Mouse (Mus musculus) hindbrain, embryonic 12.5 days (tissue): Measurements from ENCODE around the gene Smpd3. TPM values are rescaled to one million over a fixed set of nuclear protein-coding genes. Genes with fewer than 3 reads are reported as not detected.
"Not testable (repeated sequence)": the region's sequence is repeated elsewhere in the genome, so short reads cannot be mapped to it uniquely, and the experiment has no call there.

ENCODE experiments used
- ATAC-seq: fragments of 200-750 bp; cut with Nextera tagmentation; 2 replicates; pipeline ENCODE4 v1.8.0; 2017; ENCODE audit warnings: moderate TSS enrichment; ENCODE audit not compliant: low FRiP score
- H3K27ac ChIP-seq: fragments of 300-500 bp; sonication (generic); 2 replicates; pipeline ENCODE4 v1.5.1; 2016; ENCODE audit warnings: mild to moderate bottlenecking
- H3K27me3 ChIP-seq: fragments of 300-500 bp; sonication (generic); 2 replicates; pipeline ENCODE4 v1.6.1; 2016; ENCODE audit warnings: mild to moderate bottlenecking
- H3K36me3 ChIP-seq: fragments of 300-500 bp; sonication (generic); 2 replicates; pipeline ENCODE4 v1.6.1; 2016; ENCODE audit warnings: mild to moderate bottlenecking
- H3K4me1 ChIP-seq: fragments of 300-500 bp; sonication (generic); 2 replicates; pipeline ENCODE4 v1.6.1; 2016
- H3K4me2 ChIP-seq: fragments of 300-500 bp; sonication (generic); replicated peaks from 2 replicates; pipeline ENCODE4 v1.6.1; 2016; ENCODE audit warnings: mild to moderate bottlenecking
- H3K4me3 ChIP-seq: fragments of 300-500 bp; sonication (generic); 2 replicates; pipeline ENCODE4 v1.5.1; 2016; ENCODE audit warnings: mild to moderate bottlenecking
- H3K9ac ChIP-seq: fragments of 300-500 bp; sonication (generic); 2 replicates; pipeline ENCODE4 v1.6.1; 2016; ENCODE audit warnings: mild to moderate bottlenecking, moderate library complexity
- H3K9me3 ChIP-seq: fragments of 300-500 bp; sonication (generic); replicated peaks from 2 replicates; pipeline ENCODE4 v1.6.1; 2016; ENCODE audit warnings: mild to moderate bottlenecking
- WGBS: fragments of 180-500 bp; shearing (Covaris S2); methylation state at CpG from one replicate; pipeline ENCODE4 v1.1.7; 2016; 5-methylcytosine and 5-hydroxymethylcytosine counted together
- polyA plus RNA-seq: library from polyadenylated mRNA; unstranded; fragments of >200 nt; fragmentation: Nextera tagmentation; extraction: Ambion mirVana; gene quantifications from 2 replicates; pipeline ENCODE4 v1.2.1, GENCODE M21; 2016

Smpd3 gene
- polyA plus RNA-seq, 1 experiment from 2014 or later, result 29.2 TPM

GRCm38 (mm10) chr8:106317091-106317490 is 20.7 kb downstream of the Smpd3 start:
- 78% methylated on average over 4 of the region's 4 CpGs for WGBS
- Histone ChIP-seq H3K4me1 (peaks cover 7% of the 10 kb centered on the region; the same call in 1 of the 2 replicates), H3K9me3 (no peaks in the 10 kb centered on the region), H3K4me3 (no peak overlapping the region), H3K36me3 (no peaks in the 10 kb centered on the region), H3K9ac (no peak overlapping the region), H3K4me2 (no peak overlapping the region), H3K27ac (no peak overlapping the region), H3K27me3 (no peaks in the 10 kb centered on the region)
- no peak for ATAC-seq

- Histone ChIP-seq H3K4me2 (no peak overlapping the region), H3K4me1 (peaks cover 5% of the 10 kb centered on the region; the same call in 1 of the 2 replicates), H3K9ac (no peak overlapping the region), H3K9me3 (no peaks in the 10 kb centered on the region), H3K36me3 (no peaks in the 10 kb centered on the region), H3K27ac (no peak overlapping the region), H3K27me3 (no peaks in the 10 kb centered on the region), H3K4me3 (no peak overlapping the region)
- WGBS, result 79% methylated on average over 10 of the region's 10 CpGs
- no peak for ATAC-seq
Measured at GRCm38 (mm10) chr8:106316506-106316905, 21.3 kb downstream of the Smpd3 start.

- H3K4me2 ChIP-seq, result no peak overlapping the region
- H3K4me3 ChIP-seq, result no peak overlapping the region
- no peak overlapping the region for H3K27ac ChIP-seq
- WGBS, result 86% methylated on average over 6 of the region's 6 CpGs
- no peak for ATAC-seq
- no peaks in the 10 kb centered on the region for H3K9me3 ChIP-seq
- no peaks in the 10 kb centered on the region for H3K36me3 ChIP-seq
- H3K27me3 ChIP-seq, result no peaks in the 10 kb centered on the region
- H3K9ac ChIP-seq, result no peak overlapping the region
- peaks cover 4% of the 10 kb centered on the region; the same call in 1 of the 2 replicates for H3K4me1 ChIP-seq
Measured at GRCm38 (mm10) chr8:106315402-106316187, 22.2 kb downstream of the Smpd3 start.

DNA sequence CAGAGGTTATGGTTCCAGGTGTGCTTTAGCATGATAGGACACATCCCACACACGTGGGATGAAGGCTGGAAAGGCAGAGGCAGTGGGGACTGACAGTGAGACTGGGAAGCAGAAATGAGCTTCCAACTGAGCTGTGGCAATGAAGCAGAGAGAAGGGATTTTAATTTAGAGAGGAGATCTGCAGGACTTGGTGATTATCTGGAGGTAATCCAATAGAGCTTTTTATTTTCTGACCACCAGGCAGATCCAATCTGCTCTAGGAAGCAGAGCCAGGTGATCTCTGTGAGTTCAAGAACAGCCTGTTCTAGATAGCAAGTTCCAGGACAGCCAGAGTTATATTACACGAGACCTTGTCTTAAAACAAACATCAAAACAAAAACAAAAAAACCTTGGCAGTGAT is 24.0 kb downstream of the Smpd3 start:
- Histone ChIP-seq H3K27ac (no peak overlapping the region), H3K4me1 (peaks cover 4% of the 10 kb centered on the region; the same call in 1 of the 2 replicates), H3K4me2 (no peak overlapping the region), H3K9me3 (no peaks in the 10 kb centered on the region), H3K36me3 (no peaks in the 10 kb centered on the region), H3K9ac (no peak overlapping the region), H3K4me3 (no peak overlapping the region), H3K27me3 (no peaks in the 10 kb centered on the region)
- ATAC-seq, result no peak
- WGBS, result 62% methylated on average over 2 of the region's 2 CpGs

DNA sequence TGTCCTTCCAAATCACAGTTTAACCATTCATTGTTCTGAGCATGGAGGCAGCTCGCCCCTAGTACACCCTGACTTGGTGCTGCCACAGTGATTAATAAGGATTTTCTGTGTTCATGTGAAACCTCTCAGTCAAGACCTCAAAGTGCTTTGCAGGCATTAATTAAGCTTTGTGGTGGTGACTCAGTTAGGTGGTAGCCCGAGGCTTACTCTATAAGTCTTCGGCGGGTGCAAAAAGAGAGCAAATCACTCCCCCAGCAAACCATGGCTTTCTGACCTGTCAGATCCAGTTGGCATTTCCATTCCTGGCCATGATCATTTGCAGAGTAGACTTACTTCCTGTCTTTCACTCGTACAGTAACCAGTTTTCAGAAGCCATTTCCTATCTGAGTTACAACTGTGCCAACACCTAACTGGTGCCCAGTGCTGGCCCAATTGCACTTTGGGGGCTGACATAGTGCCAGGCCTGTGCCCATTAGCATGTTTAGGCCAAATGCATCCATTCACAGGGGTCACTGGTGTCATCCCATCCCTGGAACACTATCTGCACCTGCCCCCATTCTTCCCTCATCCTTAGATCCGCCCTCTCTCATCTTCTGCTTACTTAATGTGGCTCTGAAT is 24.6 kb downstream of the Smpd3 start:
- 90% methylated on average over 6 of the region's 6 CpGs for WGBS
- ATAC-seq, result no peak
- no peaks in the 10 kb centered on the region for H3K9me3 ChIP-seq
- no peaks in the 10 kb centered on the region for H3K27me3 ChIP-seq
- no peak overlapping the region for H3K27ac ChIP-seq
- H3K4me1 ChIP-seq, result peaks cover 4% of the 10 kb centered on the region; the same call in 1 of the 2 replicates
- H3K4me2 ChIP-seq, result no peak overlapping the region
- H3K4me3 ChIP-seq, result no peak overlapping the region
- no peak overlapping the region for H3K9ac ChIP-seq
- H3K36me3 ChIP-seq, result no peaks in the 10 kb centered on the region

DNA sequence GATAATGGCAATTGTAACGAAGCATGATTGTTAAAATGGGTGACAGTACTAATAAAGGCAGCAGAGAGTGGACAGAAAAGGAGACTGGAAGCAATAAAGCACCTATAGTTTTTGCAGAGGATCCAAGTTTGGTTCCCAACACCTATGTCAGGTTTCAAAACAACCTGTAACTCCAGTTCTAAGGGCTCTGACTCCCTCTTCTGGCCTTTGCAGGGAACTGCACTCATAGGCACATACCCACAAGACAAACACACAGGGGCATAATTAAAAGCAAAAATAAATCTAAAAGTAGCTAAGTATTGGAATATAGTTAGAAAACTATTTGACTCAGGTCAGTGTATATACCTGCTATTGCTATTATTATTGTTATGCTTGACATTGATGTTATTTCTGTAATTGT is 25.8 kb downstream of the Smpd3 start:
- H3K9ac ChIP-seq, result no peak overlapping the region
- 95% methylated on average over 1 of the region's 1 CpGs for WGBS
- H3K4me3 ChIP-seq, result no peak overlapping the region
- H3K4me2 ChIP-seq, result no peak overlapping the region
- no peak for ATAC-seq
- H3K27me3 ChIP-seq, result no peaks in the 10 kb centered on the region
- no peak overlapping the region for H3K27ac ChIP-seq
- H3K9me3 ChIP-seq, result no peaks in the 10 kb centered on the region
- peaks cover 9% of the 10 kb centered on the region for H3K4me1 ChIP-seq
- no peaks in the 10 kb centered on the region for H3K36me3 ChIP-seq

GRCm38 (mm10) chr8:106310026-106310652 is 27.6 kb downstream of the Smpd3 start:
- WGBS, result 89% methylated on average over 5 of the region's 5 CpGs
- Histone ChIP-seq H3K4me3 (no peak overlapping the region), H3K9ac (no peak overlapping the region), H3K27me3 (no peaks in the 10 kb centered on the region), H3K4me1 (peaks cover 10% of the 10 kb centered on the region), H3K9me3 (no peaks in the 10 kb centered on the region), H3K36me3 (no peaks in the 10 kb centered on the region), H3K27ac (no peak overlapping the region), H3K4me2 (no peak overlapping the region)
- ATAC-seq, result no peak

- not testable (repeated sequence) for H3K4me3 ChIP-seq, H3K27ac ChIP-seq, H3K36me3 ChIP-seq, ATAC-seq, H3K9ac ChIP-seq, H3K27me3 ChIP-seq, H3K9me3 ChIP-seq, H3K4me2 ChIP-seq
- H3K4me1 ChIP-seq, result peaks cover 10% of the 10 kb centered on the region
- WGBS, result 78% methylated on average over 6 of the region's 6 CpGs
Measured at GRCm38 (mm10) chr8:106308082-106308786, 29.6 kb downstream of the Smpd3 start.

DNA sequence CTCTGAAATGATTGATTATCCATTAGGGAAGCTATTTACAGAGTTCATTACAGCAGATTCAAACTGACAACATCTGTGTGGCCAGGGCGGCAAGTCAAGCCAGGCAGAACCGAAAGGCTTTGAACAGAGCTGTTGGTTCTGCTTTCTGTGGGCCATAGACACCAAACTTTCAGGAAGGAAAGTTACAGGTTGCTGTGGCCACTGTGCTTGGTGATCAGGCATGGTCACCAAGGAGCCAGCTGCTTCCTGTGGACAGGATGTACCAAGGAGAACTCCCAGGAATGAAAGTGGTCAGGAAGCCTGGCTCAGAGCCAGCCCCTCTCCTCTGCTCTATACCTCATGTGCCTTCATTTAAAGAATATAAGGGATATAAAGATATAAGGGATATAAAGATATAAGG is 30.2 kb downstream of the Smpd3 start:
- Histone ChIP-seq H3K27ac (no peak overlapping the region), H3K9me3 (no peaks in the 10 kb centered on the region), H3K27me3 (no peaks in the 10 kb centered on the region), H3K4me3 (no peak overlapping the region), H3K36me3 (no peaks in the 10 kb centered on the region), H3K4me2 (no peak overlapping the region), H3K4me1 (peaks cover 10% of the 10 kb centered on the region), H3K9ac (no peak overlapping the region)
- WGBS, result 78% methylated on average over 2 of the region's 2 CpGs
- ATAC-seq, result no peak

DNA sequence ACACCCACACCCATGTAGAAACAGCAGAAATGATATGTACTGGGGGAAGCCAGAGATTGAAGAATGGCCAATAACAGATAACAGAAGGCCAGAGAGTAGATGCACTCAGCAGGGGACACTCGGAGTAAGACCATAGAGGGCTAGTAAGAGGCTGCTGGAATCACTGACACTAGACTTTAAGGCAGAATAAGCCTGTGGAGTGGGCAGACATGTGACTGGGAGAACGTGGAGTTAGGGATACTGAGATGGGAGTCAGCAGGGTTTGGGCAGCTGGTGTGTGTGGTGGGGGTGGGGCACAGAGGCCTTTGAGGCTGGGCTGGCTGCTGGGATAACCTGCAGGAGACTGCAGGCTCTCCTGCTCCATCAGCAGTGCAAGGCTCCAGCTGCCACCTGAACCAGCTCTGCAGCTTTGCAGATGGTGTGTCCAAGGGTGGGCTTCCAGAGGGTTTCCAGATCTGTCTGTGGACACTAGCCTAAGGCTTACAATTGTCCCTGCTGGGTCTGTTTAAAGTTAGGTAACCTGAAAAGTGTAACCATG is 31.0 kb downstream of the Smpd3 start:
- not testable (repeated sequence) for H3K36me3 ChIP-seq, H3K27ac ChIP-seq, H3K4me3 ChIP-seq, H3K9me3 ChIP-seq, H3K27me3 ChIP-seq, H3K4me2 ChIP-seq, ATAC-seq, H3K9ac ChIP-seq
- WGBS, result 37% methylated on average over 2 of the region's 2 CpGs
- H3K4me1 ChIP-seq, result peaks cover 10% of the 10 kb centered on the region

DNA sequence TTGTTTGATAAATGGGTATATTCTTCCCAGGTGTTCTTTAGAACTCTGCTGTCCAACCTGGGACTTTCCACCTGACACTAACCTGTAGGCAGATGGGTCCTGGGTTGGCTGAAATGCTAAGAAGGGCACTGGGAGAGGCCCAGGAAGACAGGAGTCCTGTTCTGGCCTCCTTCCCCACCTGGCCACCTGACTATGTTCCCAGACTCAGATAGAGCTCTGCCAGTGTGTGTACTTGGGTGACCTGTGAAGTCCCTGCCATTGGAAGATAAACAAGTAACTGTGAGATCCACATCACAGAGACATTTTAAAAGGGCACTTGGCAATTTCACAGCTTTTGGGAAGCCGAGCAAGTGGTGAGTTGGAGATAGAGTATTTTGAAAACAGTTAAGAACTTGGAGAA is 31.7 kb downstream of the Smpd3 start:
- Histone ChIP-seq H3K27ac (no peak overlapping the region), H3K27me3 (no peaks in the 10 kb centered on the region), H3K4me3 (no peak overlapping the region), H3K4me2 (no peak overlapping the region), H3K9me3 (no peaks in the 10 kb centered on the region), H3K36me3 (no peaks in the 10 kb centered on the region), H3K9ac (no peak overlapping the region), H3K4me1 (peaks cover 15% of the 10 kb centered on the region)
- 95% methylated on average over 1 of the region's 1 CpGs for WGBS
- no peak for ATAC-seq

DNA sequence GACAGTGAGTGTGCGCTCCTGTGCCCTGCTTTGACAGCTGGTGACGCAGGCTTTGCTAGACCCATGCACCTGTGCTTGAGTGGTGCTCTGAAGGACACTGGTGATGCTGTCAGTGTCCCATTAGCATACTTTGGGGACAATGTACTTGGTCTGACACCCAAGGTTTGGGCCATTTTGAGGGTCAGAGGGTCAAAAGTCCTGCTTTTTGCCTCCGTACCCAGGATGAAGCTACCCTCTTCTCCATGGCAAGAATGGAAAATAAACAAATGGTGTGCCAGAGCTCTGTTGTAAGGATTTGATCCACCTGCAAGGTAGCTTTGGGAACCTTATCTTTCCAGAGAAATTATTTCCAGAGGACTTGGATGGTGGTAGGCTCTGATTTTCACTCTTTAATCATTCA is 32.5 kb downstream of the Smpd3 start:
- WGBS, result 91% methylated on average over 3 of the region's 3 CpGs
- Histone ChIP-seq H3K9me3 (no peaks in the 10 kb centered on the region), H3K27ac (no peak overlapping the region), H3K4me2 (no peak overlapping the region), H3K27me3 (no peaks in the 10 kb centered on the region), H3K36me3 (no peaks in the 10 kb centered on the region), H3K4me1 (peaks cover 21% of the 10 kb centered on the region), H3K4me3 (no peak overlapping the region), H3K9ac (no peak overlapping the region)
- no peak for ATAC-seq
